Mouse (Mus musculus) liver, embryonic 11.5 days (tissue): Measurements from ENCODE around the gene 4932438H23Rik. TPM values are rescaled to one million over a fixed set of nuclear protein-coding genes. Genes with fewer than 3 reads are reported as not detected.

Experiments
- ATAC-seq: fragments of 200-750 bp; cut with Nextera tagmentation; replicated peaks from 2 replicates; pipeline ENCODE4 v1.8.0; 2017; ENCODE audit warnings: moderate number of reproducible peaks, mild to moderate bottlenecking, moderate TSS enrichment, moderate library complexity; ENCODE audit not compliant: low FRiP score
- DNase-seq: peaks from one replicate; pipeline ENCODE4 v3.0.0-alpha.2; 2017; ENCODE audit warnings: low spot score
- H3K27ac ChIP-seq: fragments of 300-500 bp; sonication (generic); 2 replicates; pipeline ENCODE4 v1.5.1; 2014; ENCODE audit warnings: mild to moderate bottlenecking, low read depth, low read length, control low read depth
- H3K27me3 ChIP-seq: fragments of 300-500 bp; sonication (generic); replicated peaks from 2 replicates; pipeline ENCODE4 v1.6.1; 2014; ENCODE audit warnings: low read length, mixed read lengths; ENCODE audit not compliant: control insufficient read depth, insufficient read depth
- H3K36me3 ChIP-seq: fragments of 300-500 bp; sonication (generic); 2 replicates; pipeline ENCODE4 v1.6.1; 2014; ENCODE audit warnings: mild to moderate bottlenecking, low read length, moderate library complexity, mixed read lengths; ENCODE audit not compliant: control insufficient read depth, insufficient read depth
- H3K4me1 ChIP-seq: fragments of 300-500 bp; sonication (generic); replicated peaks from 2 replicates; pipeline ENCODE4 v1.6.1; 2014; ENCODE audit warnings: low read length, mixed read lengths; ENCODE audit not compliant: control insufficient read depth, insufficient read depth
- H3K4me2 ChIP-seq: fragments of 300-500 bp; sonication (generic); 2 replicates; pipeline ENCODE4 v1.6.1; 2014; ENCODE audit warnings: mild to moderate bottlenecking, control low read depth, moderate library complexity
- H3K4me3 ChIP-seq: fragments of 300-500 bp; sonication (generic); 2 replicates; pipeline ENCODE4 v1.5.1; 2014; ENCODE audit warnings: low read depth, low read length, control low read depth
- H3K9ac ChIP-seq: fragments of 300-500 bp; sonication (generic); 2 replicates; pipeline ENCODE4 v1.6.1; 2014; ENCODE audit warnings: low read depth, low read length, control low read depth
- H3K9me3 ChIP-seq: fragments of 300-500 bp; sonication (generic); 2 replicates; pipeline ENCODE4 v1.6.1; 2016; ENCODE audit warnings: low read length, inconsistent platforms, mixed read lengths; ENCODE audit not compliant: control insufficient read depth
- WGBS: fragments of 180-500 bp; shearing (Covaris S2); extraction: QIAGEN DNeasy Blood & Tissue Kit; methylation state at CpG from one replicate; pipeline ENCODE4 v1.1.7; 2014; 5-methylcytosine and 5-hydroxymethylcytosine counted together
- polyA plus RNA-seq: library from polyadenylated mRNA; unstranded; fragments of >200 nt; fragmentation: Nextera tagmentation; extraction: Ambion mirVana; gene quantifications from 2 replicates; pipeline ENCODE4 v1.2.1, GENCODE M21; 2014

4932438H23Rik gene
- polyA plus RNA-seq, 1 experiment from 2014 or later: not detected

DNA sequence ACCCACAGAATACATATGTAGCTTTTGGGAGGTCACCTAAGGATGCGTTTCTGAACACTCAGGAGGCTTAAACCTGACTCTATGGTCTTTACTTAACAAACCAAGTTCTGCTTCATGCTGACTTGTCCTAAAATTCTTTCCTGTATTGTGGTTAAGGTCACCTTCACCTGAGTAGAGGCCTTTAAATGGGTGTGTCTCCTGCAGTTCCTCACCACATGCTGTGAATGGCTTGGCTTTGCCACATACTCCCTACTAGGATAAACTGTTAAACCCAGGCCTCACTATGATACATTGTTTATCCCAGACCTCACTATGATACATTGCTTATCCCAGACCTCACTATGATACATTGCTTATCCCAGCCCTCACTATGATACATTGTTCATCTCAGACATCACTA, 22.7 kb downstream of the 4932438H23Rik start:
- DNase-seq (no peak), ATAC-seq (no peak)
- WGBS: 89% methylated on average over 1 of the region's 1 CpGs

DNA sequence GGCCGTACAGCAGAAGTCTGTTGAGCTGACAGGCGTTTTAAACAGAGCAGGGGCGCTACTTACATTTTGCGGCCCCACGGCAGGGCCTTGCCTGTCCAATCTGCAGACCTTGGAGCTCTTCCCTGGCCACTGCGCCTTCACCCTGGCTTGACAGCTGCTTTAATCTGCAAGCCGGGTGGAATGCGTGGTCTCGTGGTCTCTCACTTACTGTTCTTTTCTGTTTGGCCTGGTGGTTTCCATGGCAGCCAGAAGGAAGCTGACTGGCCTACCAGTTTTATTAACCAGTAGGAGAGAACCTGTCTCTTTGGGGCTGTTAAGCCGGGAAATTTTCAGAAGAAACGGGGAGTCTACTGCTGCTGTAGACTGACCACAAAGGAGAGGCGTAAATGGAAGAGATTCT, 26.0 kb downstream of the 4932438H23Rik start:
- no peaks in the 10 kb centered on the region for H3K9me3 ChIP-seq
- H3K36me3 ChIP-seq: no peaks in the 10 kb centered on the region
- H3K27ac ChIP-seq: no peak overlapping the region
- no peak for DNase-seq
- 48% methylated on average over 12 of the region's 12 CpGs for WGBS
- H3K9ac ChIP-seq: no peak overlapping the region
- no peak overlapping the region for H3K4me3 ChIP-seq
- ATAC-seq: no peak
- no peak overlapping the region for H3K4me2 ChIP-seq
- no peaks in the 10 kb centered on the region for H3K4me1 ChIP-seq
- H3K27me3 ChIP-seq: no peaks in the 10 kb centered on the region; the same call in 1 of the 2 replicates

More for the DNA sequence above, 22.7 kb downstream of the 4932438H23Rik start:
- no peak overlapping the region for H3K4me3 ChIP-seq
- H3K9me3 ChIP-seq: no peaks in the 10 kb centered on the region
- H3K36me3 ChIP-seq: no peaks in the 10 kb centered on the region
- no peaks in the 10 kb centered on the region; the same call in 1 of the 2 replicates for H3K27me3 ChIP-seq
- H3K27ac ChIP-seq: no peak overlapping the region
- no peak overlapping the region for H3K4me2 ChIP-seq
- no peaks in the 10 kb centered on the region for H3K4me1 ChIP-seq
- H3K9ac ChIP-seq: no peak overlapping the region

DNA sequence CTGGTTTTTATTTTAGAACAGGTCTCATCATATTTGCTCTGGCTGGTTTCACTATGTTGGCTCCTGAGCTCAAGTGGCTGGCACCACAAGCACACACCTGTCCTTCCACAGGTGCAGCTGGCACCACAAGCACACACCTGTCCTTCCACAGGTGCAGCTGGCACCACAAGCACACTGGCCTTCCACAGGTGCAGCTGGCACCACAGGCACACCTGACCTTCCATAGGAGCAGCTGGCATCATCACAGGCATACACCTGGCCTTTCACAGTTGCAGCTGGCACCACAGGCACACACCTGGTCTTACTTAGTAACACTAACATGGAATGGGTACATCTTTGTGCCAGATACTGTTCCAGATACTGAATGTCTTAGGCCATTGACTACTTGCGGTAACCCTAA, 27.8 kb downstream of the 4932438H23Rik start:
- ATAC-seq (no peak), DNase-seq (no peak)
- WGBS: 100% methylated on average over 1 of the region's 1 CpGs
- Histone ChIP-seq H3K9ac (no peak overlapping the region), H3K27me3 (no peaks in the 10 kb centered on the region; the same call in 1 of the 2 replicates), H3K27ac (no peak overlapping the region), H3K4me3 (no peak overlapping the region), H3K9me3 (no peaks in the 10 kb centered on the region), H3K36me3 (no peaks in the 10 kb centered on the region), H3K4me2 (no peak overlapping the region), H3K4me1 (no peaks in the 10 kb centered on the region)

DNA sequence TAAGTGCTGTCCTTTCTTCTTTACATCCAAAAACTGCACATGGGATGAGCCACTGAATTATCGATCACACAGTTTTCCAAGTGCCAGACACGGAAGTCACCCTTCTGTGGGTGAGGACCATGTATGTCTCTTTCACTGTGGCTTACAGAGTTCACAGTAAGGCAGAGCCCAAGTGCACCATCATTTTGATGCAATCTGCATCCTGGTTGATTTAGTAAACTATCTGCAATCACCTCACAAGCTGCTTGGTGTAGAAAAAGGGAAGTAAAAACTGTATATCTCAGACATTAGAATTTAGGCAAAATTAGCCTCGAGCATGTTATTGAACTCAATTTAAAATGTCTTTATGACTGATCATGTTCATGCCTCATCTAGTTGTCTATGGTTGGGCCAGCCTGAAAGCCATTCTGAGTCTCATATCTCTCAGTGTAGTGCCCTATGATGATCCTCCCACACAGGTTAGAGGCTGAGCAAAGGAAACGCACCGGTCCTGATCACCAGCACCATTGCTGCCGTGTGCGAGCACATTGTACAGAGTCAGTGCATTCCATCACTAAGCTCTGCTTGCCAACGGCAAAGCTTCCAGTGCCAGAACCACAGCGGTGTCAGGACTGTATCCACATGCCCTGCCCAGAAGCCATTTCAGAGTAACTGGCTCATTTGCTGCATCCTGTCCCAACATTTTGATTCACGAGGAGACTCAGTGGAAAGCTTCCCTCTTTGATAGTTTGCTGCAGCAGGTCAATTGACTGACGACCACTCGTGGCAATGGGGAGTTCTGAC, 30.1 kb downstream of the 4932438H23Rik start:
- Histone ChIP-seq H3K9ac (no peak overlapping the region), H3K4me3 (no peak overlapping the region), H3K36me3 (no peaks in the 10 kb centered on the region), H3K9me3 (no peaks in the 10 kb centered on the region), H3K27me3 (no peaks in the 10 kb centered on the region; the same call in 1 of the 2 replicates), H3K4me1 (no peaks in the 10 kb centered on the region), H3K4me2 (no peak overlapping the region), H3K27ac (no peak overlapping the region)
- DNase-seq (no peak), ATAC-seq (no peak)
- 73% methylated on average over 12 of the region's 12 CpGs for WGBS

- 76% methylated on average over 10 of the region's 10 CpGs for WGBS
- ATAC-seq (no peak), DNase-seq (no peak)
- no peak overlapping the region for H3K27ac ChIP-seq
- no peak overlapping the region for H3K4me3 ChIP-seq
- H3K9me3 ChIP-seq: no peaks in the 10 kb centered on the region
- no peaks in the 10 kb centered on the region for H3K36me3 ChIP-seq
- H3K9ac ChIP-seq: no peak overlapping the region
- no peaks in the 10 kb centered on the region for H3K27me3 ChIP-seq
- H3K4me1 ChIP-seq: no peaks in the 10 kb centered on the region
- H3K4me2 ChIP-seq: no peak overlapping the region
Measured at GRCm38 (mm10) chr16:91063786-91064185, 31.1 kb downstream of the 4932438H23Rik start.

DNA sequence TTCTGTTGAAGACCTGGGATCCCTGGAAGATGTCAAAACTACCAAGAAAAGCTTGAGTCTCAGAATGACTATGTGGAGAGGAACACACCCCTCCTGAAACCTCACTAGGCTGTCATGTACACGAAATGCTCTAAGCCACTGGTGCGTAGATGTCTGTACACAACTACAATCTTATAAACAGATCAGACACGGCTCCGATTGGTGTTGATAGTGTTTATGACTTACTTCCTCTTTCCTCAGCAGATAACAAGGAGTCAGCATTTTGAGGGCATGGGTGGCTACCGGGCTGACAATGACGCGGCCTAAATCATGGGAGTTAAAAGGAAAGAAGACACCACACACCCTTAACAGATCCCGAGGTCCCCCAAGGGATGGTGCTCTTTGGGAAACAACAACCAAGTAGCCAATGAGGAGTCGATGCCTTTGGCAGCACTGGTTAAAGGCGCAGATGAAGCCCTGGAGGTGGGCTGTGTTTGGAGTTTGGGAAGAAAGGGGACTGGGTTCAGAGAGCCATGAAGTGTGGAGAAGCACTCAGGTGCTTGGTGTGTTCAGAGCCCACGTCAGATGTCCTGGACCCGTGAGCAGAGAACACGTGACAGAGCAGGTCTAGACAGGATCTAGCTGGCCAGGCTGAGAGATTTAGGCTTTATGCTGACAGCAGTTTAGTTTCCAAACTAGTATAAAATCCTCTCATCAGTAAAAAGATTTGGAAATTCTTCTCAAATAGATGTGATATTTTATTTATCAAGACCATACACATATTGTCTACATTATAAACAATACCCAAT, 33.2 kb downstream of the 4932438H23Rik start:
- no peak overlapping the region for H3K9ac ChIP-seq
- H3K36me3 ChIP-seq: no peaks in the 10 kb centered on the region
- ATAC-seq: no peak
- H3K4me2 ChIP-seq: no peak overlapping the region
- no peaks in the 10 kb centered on the region for H3K9me3 ChIP-seq
- H3K4me3 ChIP-seq: no peak overlapping the region
- DNase-seq: no peak
- no peaks in the 10 kb centered on the region for H3K27me3 ChIP-seq
- H3K4me1 ChIP-seq: no peaks in the 10 kb centered on the region; the same call in 1 of the 2 replicates
- no peak overlapping the region for H3K27ac ChIP-seq
- 53% methylated on average over 13 of the region's 13 CpGs for WGBS

DNA sequence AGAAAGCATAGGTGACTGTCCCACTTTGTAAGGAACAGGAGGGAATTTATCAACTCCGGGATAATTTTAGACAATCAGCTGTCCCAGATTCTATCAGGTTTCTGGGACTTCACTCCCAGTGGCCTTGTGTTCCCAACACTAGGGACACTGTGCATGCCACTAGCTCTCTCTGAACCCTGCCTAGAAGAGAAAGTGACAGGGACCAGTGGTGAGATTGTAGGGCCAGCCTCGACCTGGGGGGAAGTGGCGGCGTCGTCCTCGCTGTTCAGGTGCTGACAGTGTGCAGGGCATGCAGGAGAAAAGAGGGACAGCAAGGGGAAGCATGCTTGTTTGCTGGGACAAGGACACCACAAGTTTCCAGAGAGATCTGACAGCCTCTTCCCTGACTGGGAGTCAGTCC, 37.2 kb downstream of the 4932438H23Rik start:
- no peak overlapping the region for H3K4me2 ChIP-seq
- WGBS: 57% methylated on average over 6 of the region's 6 CpGs
- no peak overlapping the region for H3K27ac ChIP-seq
- no peaks in the 10 kb centered on the region for H3K27me3 ChIP-seq
- H3K36me3 ChIP-seq: no peaks in the 10 kb centered on the region
- H3K9ac ChIP-seq: no peak overlapping the region
- no peaks in the 10 kb centered on the region; the same call in 1 of the 2 replicates for H3K4me1 ChIP-seq
- DNase-seq (no peak), ATAC-seq (no peak)
- no peaks in the 10 kb centered on the region for H3K9me3 ChIP-seq
- no peak overlapping the region for H3K4me3 ChIP-seq

DNA sequence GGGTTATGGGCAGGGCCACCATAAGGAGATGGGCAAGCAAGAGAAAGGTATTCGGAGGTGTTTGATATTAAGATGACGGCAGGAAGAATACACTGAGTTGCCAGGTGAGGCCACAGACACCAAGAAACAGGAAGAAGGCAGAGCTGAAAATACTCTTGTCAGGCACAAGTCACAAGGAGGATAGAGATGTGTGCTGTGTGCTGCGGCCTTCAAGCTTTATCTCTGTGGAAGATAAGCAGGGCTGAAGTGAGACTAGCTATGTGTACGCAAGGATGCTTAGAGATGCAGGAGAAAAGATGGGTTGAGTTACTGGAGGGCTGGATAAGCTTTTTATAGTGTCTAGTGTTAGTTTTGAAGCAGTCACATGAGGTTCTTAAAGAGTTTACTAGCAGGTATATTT, 37.7 kb downstream of the 4932438H23Rik start:
- Histone ChIP-seq H3K4me3 (no peak overlapping the region), H3K9ac (no peak overlapping the region), H3K9me3 (no peaks in the 10 kb centered on the region), H3K27ac (no peak overlapping the region), H3K4me2 (no peak overlapping the region), H3K4me1 (no peaks in the 10 kb centered on the region; the same call in 1 of the 2 replicates), H3K27me3 (no peaks in the 10 kb centered on the region), H3K36me3 (no peaks in the 10 kb centered on the region)
- no peak for ATAC-seq
- WGBS: 70% methylated on average over 4 of the region's 4 CpGs
- no peak for DNase-seq
